In the genomic region with DNA sequence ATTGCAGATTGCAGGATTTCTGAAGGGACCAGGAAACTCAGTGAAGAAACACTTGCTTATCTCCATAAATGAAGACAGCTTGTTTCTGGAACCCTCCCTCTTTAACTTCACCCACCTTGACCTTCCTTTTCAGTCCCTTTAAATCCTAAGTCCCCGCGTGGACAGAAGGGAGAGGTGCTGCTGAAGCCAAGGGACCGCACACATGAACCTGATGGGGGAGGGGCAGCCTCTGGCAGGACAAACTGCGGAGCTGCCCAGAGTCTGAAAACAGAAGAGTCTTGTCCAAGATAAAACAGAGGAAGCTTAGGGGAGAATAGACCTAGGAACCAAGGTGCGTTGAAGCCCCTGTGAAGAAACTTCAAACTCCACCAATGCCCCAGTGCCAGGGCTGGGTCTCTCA, we compare ENCODE assay signal across 19 mouse cellular contexts.
DNase-seq lines count a peak whose midpoint lies in the region; ATAC-seq lines count a peak whose summit lies in the region.
"Had no signal": no experiment of that assay in that cellular context is flagged by ENCODE, and none has a peak within 500 bp of the region (broad histone marks: within the 10 kb centered on the region; RNA-seq: fewer than 3 reads in every experiment).

No protein-coding gene starts in this region.

- H3K9ac ChIP-seq in forebrain, embryonic 11.5 days (ENCODE audit: low read length), result no peak overlapping the region
- H3K9ac ChIP-seq: embryonic facial prominence, embryonic 13.5 days; forebrain, postnatal 0 days; limb, embryonic 12.5 days; neural tube, embryonic 13.5 days had no signal

- no peak overlapping the region for H3K4me2 ChIP-seq in forebrain, embryonic 11.5 days (ENCODE audit: low read depth, low read length, severe bottlenecking)
- H3K4me2 ChIP-seq: embryonic facial prominence, embryonic 13.5 days; limb, embryonic 12.5 days; neural tube, embryonic 13.5 days had no signal

- ATAC-seq in forebrain, embryonic 11.5 days (replicated peaks; ENCODE audit: low FRiP score), result no peak
- ATAC-seq: activated CD4-positive, CD25-positive, alpha-beta regulatory T cell, adult 4 months; forebrain, postnatal 0 days had no signal

- WGBS in forebrain, embryonic 11.5 days, result 36% methylated on average over 5 of the region's 5 CpGs

- peaks cover 1% of the 10 kb centered on the region; the same call in 1 of the 2 replicates for H3K4me1 ChIP-seq in forebrain, embryonic 11.5 days (replicated peaks; ENCODE audit: control insufficient read depth, insufficient read depth, low read length)

- H3K27ac ChIP-seq in forebrain, embryonic 11.5 days (ENCODE audit: low read depth, low read length), result no peak overlapping the region
- H3K27ac ChIP-seq: embryonic facial prominence, embryonic 13.5 days; left cerebral cortex, adult 2 months; limb, embryonic 12.5 days; midbrain, embryonic 10.5 days; neural tube, embryonic 13.5 days had no signal

- no peaks in the 10 kb centered on the region for H3K9me3 ChIP-seq in forebrain, embryonic 11.5 days (ENCODE audit: control insufficient read depth, low read length)
- H3K9me3 ChIP-seq: embryonic facial prominence, embryonic 13.5 days; limb, embryonic 12.5 days; midbrain, embryonic 10.5 days; neural tube, embryonic 13.5 days had no signal

- H3K36me3 ChIP-seq in forebrain, embryonic 11.5 days (ENCODE audit: control insufficient read depth, insufficient read depth, low read length), result no peaks in the 10 kb centered on the region
- H3K36me3 ChIP-seq: embryonic facial prominence, embryonic 13.5 days; limb, embryonic 12.5 days; midbrain, embryonic 10.5 days; neural tube, embryonic 13.5 days had no signal

- H3K4me3 ChIP-seq in forebrain, embryonic 11.5 days (ENCODE audit: low read depth, low read length), result no peak overlapping the region
- H3K4me3 ChIP-seq: embryonic facial prominence, embryonic 13.5 days; left cerebral cortex, adult 2 months; limb, embryonic 12.5 days; midbrain, embryonic 10.5 days; neural tube, embryonic 13.5 days had no signal

- H3K27me3 ChIP-seq in forebrain, embryonic 11.5 days (ENCODE audit: control insufficient read depth, insufficient read depth, low read length), result peaks cover 2% of the 10 kb centered on the region; the same call in 1 of the 2 replicates
- H3K27me3 ChIP-seq: embryonic facial prominence, embryonic 13.5 days; neural tube, embryonic 13.5 days had no signal

- peak; percentile 5 to 26 for DNase-seq in cerebellum, postnatal 14 days
- no peak for DNase-seq in cerebellum, adult 9-11 months
- DNase-seq in kidney, postnatal 10 days, result peak; percentile 29
- DNase-seq in kidney, adult 11 months, result no peak
- DNase-seq in testis, postnatal 10 days (ENCODE audit: low spot score), result peak; percentile 57
- no peak for DNase-seq in testis, postnatal 14 days (ENCODE audit: low spot score)
- peak; percentile 44 for DNase-seq in yolk sac, embryonic 10.5 days (ENCODE audit: low spot score)
- no peak for DNase-seq in forebrain, embryonic 11.5 days (ENCODE audit: low spot score)
- DNase-seq: cerebellum, postnatal 25 days; forebrain, postnatal 0 days; heart, adult 11 months; lung, adult 18-20 months; lung, postnatal 4 days had no signal

Comparison
In these comparisons a context has a peak if more than half of its experiments do, and no peak if none do; other contexts are left out.
1. DNase-seq: peak in cerebellum, postnatal 14 days (2 of 2), kidney, postnatal 10 days (single experiment), testis, postnatal 10 days (single experiment) and yolk sac, embryonic 10.5 days (single experiment); none in cerebellum, adult 9-11 months (single experiment), kidney, adult 11 months (single experiment), testis, postnatal 14 days (single experiment) and forebrain, embryonic 11.5 days (single experiment).